Mouse (Mus musculus) right cerebral cortex, postnatal 10 days (tissue): ENCODE data around the gene Pdp2.

ENCODE experiments used
- DNase-seq, 2 experiments: peaks; one replicate each; pipeline ENCODE4 v3.0.0; 2021; ENCODE audit warnings: low spot score in 2 of 2

Gene Pdp2

DNA sequence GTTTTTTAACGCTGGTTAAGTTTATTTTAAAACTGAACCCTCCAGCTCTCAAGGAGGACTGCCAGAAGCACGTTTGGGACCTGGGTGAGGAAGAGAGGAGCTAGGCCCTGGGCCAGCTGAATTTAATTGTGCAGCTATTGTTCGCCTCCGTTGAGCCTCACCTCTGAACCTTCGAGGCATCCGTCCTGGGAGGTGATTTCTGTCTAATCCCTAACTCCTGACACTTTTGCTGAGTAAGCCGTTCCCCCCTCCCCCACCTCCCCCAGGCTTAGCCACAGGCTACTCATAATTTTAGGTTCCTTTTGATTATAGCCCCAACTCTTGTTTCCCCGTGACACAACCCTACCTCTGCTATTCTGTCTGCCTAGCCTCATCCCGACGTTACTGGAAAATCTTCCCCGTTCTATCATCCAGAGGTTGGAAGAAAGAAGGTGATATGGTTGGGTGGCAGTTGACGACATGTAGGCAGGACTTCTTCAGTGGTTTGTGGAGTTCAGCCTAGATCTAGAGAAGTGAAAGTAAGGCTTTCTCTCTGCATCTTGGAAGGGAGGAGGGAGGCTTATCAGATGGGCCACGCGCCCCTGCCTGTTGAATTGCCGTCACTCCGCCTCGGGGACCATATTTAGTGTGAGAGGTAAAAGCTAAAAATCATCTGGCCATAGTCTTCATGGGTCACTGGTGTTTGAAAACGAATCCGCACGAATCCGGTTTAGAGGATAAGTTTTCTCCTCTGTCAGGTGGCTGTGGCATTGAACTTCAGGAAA, 4.7 kb downstream of the Pdp2 start:
- no peak for DNase-seq

- DNase-seq = peak in 1 of 2 experiments; percentile 48
Observed at GRCm38 (mm10) chr8:104597656-104598055, 6.4 kb downstream of the Pdp2 start.

- DNase-seq = no peak
Observed at GRCm38 (mm10) chr8:104598496-104598895, 7.2 kb downstream of the Pdp2 start.

DNA sequence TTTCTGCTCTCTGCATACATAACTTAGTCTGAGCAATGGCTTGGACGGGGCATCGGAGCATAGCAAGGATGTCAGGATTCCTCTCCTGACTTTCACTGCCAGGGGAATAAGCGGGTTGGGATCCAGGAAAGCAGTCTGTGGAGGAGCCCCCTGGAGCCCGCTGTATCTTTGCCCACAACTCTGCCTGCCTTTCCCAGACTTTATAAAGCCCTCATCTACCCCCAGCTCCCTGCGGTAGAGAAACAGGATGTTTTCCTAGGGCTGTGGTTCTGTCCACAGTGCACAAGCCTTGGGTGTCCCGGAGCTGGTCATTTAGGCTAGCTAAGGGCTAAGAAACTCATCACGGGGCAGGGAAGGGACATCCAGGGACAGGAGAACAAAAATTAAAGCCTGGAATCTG, 10.1 kb downstream of the Pdp2 start:
- no peak for DNase-seq

- DNase-seq = no peak
Observed at GRCm38 (mm10) chr8:104601941-104602371, 10.7 kb downstream of the Pdp2 start.

- DNase-seq = peak; percentile 91 to 92
Observed at GRCm38 (mm10) chr8:104602468-104603244, 11.4 kb downstream of the Pdp2 start.

DNA sequence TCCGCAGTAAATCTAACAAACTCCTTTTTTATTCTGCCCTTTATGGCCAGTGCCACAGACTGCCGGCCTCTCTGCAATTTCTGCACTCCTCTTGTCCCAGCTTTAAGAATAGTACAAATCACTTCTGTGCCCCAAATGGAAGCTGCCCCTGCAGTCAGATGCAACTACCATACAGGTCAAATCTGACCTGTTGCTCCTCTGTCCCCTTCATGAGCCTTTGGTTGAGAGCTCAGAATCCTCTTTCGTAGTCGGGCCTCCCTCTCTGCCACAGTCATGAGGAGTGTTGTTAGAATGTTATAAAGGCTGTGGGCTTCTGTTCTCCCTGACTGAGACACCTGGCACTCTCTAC, 12.0 kb downstream of the Pdp2 start:
- no peak for DNase-seq

GRCm38 (mm10) chr8:104606329-104606728, 15.1 kb downstream of the Pdp2 start:
- DNase-seq = peak in 1 of 2 experiments; percentile 49

- no peak for DNase-seq
Observed at GRCm38 (mm10) chr8:104607944-104608343, 16.7 kb downstream of the Pdp2 start.

- DNase-seq = no peak
Observed at GRCm38 (mm10) chr8:104609222-104609621, 18.0 kb downstream of the Pdp2 start.

DNA sequence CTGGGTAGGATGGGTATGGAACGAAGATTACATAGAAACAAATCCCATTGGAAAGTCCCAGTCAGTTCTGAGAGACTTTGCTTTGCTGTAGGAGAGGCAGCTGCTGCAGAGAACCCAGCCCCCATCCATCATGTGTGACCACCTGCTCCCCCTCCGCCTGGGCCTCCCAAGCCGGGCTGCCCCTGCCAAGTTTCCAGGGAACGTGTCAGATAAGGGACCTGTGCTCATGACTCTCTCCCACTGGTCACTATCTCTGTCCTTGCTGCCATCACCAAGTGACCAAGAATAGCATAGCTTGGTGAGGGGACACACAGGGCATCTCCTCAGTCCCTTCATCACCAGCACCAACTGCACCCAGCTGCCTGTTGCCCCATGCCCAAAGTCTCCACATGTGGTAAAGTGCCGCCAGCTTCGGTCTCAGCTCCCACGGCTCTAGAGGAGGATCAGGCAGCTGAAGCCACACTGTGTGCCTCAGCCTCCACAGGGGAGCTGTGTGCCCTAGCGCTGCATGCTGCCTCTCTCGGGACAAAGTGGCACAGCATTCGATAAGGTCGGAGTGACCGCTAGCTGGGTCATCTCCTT, 19.0 kb downstream of the Pdp2 start:
- no peak for DNase-seq

DNA sequence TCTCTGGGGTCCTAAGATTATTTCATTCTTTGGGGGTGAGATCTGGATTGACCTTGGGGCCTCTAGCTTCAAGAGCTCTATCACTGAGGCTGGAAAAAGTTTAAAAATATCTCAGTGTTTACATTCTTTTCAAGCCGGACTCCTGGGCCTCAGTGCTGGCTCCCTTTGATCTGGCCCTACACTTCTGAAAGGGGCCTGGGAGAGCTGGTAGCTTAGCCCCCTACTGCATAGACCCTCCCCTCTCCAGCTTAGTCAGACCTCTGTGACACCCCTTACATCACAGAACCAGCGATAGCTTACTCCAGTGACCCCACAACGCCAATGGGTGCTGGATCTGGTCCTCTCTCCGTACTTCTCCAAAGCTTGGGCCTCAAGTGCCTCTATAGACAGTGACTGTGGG, 20.4 kb downstream of the Pdp2 start:
- no peak for DNase-seq

- no peak for DNase-seq
Observed at GRCm38 (mm10) chr8:104613119-104613518, 21.9 kb downstream of the Pdp2 start.

GRCm38 (mm10) chr8:104620765-104621164, 29.5 kb downstream of the Pdp2 start:
- DNase-seq = no peak

DNA sequence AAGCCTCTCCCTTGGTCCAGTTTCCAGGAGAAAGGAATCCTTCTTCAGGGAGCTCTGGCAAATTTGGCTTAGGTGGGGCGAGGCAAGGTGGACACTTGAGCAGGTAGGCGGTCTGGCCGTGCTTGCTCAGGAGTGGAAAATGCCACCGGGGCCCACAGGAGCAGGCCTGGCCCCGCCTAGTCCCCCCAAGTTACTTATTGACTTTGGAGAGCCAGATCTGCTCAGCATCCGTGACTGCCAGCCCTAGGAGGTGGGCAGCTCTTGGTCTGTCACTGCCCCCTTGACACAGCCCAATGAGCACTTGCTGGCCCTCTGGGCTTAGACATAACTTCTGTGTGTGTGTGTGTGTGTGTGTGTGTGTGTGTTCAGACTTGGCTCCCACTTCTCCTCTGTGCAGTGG, 32.9 kb downstream of the Pdp2 start, which contains the start of gene Cdh16:
Gene Cdh16 (minus strand): TSS at position 236 of the 400 bp plus-strand sequence.
- no peak for DNase-seq

DNA sequence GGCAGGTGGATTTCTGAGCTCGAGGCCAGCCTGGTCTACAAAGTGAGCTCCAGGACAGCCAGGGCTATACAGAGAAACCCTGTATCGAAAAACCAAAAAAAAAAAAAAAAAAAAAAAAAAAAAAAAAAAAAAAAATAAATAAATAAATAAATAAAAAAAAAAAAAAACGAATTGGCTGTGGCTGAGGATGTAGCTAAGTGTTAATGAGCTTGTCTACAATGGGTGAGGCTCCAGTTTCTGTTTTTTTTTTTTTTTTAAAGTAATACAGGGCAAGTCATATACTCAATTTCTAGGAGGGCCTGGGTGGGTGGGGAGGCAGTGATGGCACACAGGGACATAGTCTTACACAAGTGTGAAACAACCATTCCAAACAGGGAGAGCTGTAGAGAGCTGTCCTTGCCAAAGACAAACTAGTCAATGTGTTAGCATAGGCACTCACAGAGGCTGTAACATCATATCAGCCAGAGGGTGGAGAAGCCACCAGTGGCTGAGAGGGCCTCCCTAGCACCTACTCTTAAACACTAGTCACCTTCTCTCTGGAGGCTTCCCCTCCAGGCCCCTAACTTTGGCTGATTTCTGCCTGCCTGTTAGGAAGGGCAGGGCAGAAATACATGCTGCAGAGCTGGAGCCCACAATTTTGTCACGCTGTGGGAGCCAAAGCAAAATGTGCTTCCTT, 36.0 kb downstream of the Pdp2 start:
- peak in 1 of 2 experiments; percentile 12 for DNase-seq

- peak in 1 of 2 experiments; percentile 19 for DNase-seq
Observed at GRCm38 (mm10) chr8:104628402-104628801, 37.2 kb downstream of the Pdp2 start.

GRCm38 (mm10) chr8:104629306-104630110, 38.3 kb downstream of the Pdp2 start:
- peak; percentile 21 to 35 for DNase-seq

DNA sequence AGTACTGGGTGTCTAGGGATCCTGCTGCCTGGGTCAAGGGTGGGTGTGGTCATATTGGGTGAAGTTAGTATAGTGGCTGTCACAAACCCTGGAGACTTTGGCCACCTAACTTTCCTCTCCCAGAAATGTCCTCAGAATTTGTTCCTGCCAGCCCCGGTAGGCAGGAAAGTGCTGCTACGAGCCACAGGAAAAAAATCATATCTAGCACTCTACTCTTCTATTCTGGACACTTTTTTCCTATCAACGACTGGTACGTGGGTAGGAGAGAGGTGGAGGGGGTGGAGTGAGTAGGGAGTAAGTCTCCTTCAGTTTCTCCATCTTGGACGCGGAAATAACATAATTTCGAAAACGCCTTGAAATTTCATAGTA, 38.8 kb downstream of the Pdp2 start:
- peak in 1 of 2 experiments; percentile 18 for DNase-seq

- DNase-seq = peak; percentile 32 to 36
Observed at GRCm38 (mm10) chr8:104630574-104630973, 39.3 kb downstream of the Pdp2 start.

GRCm38 (mm10) chr8:104630981-104631663, 39.9 kb downstream of the Pdp2 start, which contains the start of gene Rrad:
Gene Rrad (minus strand): TSS chr8:104631327.
- peak; percentile 40 to 53 for DNase-seq
